Mouse (Mus musculus) E14TG2a.4 (cell line): ENCODE data around the gene Hey2.

ENCODE experiments used
- H3K27me3 ChIP-seq: 2 replicates; pipeline ENCODE4 v1.6.1; 2014; ENCODE audit warnings: low read length, control low read depth; ENCODE audit not compliant: insufficient read depth
- H3K36me3 ChIP-seq: 2 replicates; pipeline ENCODE4 v1.6.1; 2014; ENCODE audit warnings: low read length, control low read depth; ENCODE audit not compliant: insufficient read depth
- H3K4me1 ChIP-seq: replicated peaks from 2 replicates; pipeline ENCODE4 v1.6.1; 2014; ENCODE audit warnings: low read depth, low read length, control low read depth
- H3K4me3 ChIP-seq: replicated peaks from 2 replicates; pipeline ENCODE4 v1.5.1; 2014; ENCODE audit warnings: mild to moderate bottlenecking, low read length
- H3K9me3 ChIP-seq: 2 replicates; pipeline ENCODE4 v1.6.1; 2014; ENCODE audit warnings: low read length, control low read depth
- CTCF ChIP-seq: conservative IDR thresholded peaks from 2 replicates; pipeline ENCODE4 v1.5.1; 2014; ENCODE audit warnings: low read length
- NANOG ChIP-seq: IDR thresholded peaks from 2 replicates; pipeline ENCODE4 v1.6.1; 2014; ENCODE audit warnings: borderline replicate concordance, low read length, mixed read lengths
- POU5F1 ChIP-seq: IDR thresholded peaks from 2 replicates; pipeline ENCODE4 v1.6.1; 2014; ENCODE audit warnings: low read length, borderline replicate concordance

Hey2 gene

DNA sequence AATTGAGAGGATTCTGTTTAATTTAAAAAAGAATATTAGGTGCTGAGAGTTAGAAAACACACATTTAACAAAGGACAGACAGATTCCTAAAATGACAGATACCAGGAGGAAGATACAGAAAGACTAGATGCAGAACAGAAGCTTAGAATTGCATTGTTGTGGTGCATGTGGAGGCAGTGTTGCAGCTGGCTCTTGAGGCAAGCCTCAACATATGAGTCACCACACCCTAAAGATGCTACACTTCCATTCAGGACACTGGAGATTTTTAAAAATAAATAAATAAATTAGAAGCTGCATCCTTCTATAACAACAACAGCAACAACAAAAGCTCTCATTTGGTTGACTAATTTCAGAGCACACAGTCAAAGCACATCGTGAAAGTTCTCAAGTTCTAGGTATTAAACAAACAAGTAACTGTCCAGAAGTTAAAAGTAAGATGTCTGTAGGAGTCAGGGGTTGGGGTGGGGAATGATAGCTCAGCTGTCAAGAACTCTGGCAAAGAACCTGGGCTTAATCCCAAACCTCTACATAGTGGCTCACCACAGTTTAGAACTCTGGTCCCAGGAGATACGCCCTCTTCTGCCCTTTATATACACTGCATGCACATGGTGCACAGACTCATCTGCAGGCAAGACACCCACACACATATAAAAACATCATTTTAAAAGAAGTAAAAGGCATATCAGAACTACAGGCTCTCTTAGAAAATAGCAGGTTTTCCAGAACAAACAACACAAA lies 42.7 kb downstream of the Hey2 start:
- Histone ChIP-seq H3K27me3 (no peaks in the 10 kb centered on the region), H3K36me3 (0 out of 2 replicates have a peak, but pooled peaks cover 3% of the 10 kb centered on the region), H3K4me1 (peaks cover 22% of the 10 kb centered on the region), H3K4me3 (no peak overlapping the region), H3K9me3 (peaks cover 13% of the 10 kb centered on the region)
- TF ChIP-seq NANOG = no peak
- no peak for TF ChIP-seq POU5F1
- TF ChIP-seq CTCF = no peak

- no peak for TF ChIP-seq POU5F1
- TF ChIP-seq NANOG = no peak
- TF ChIP-seq CTCF = no peak
- peaks cover 5% of the 10 kb centered on the region; the same call in 1 of the 2 replicates for H3K4me1 ChIP-seq
- no peak overlapping the region for H3K4me3 ChIP-seq
- no peaks in the 10 kb centered on the region for H3K27me3 ChIP-seq
- 0 out of 2 replicates have a peak, but pooled peaks cover 3% of the 10 kb centered on the region for H3K36me3 ChIP-seq
- H3K9me3 ChIP-seq = peaks cover 32% of the 10 kb centered on the region
These were observed 45.9 kb downstream of the Hey2 start for GRCm38 (mm10) chr10:30796469-30797261.

DNA sequence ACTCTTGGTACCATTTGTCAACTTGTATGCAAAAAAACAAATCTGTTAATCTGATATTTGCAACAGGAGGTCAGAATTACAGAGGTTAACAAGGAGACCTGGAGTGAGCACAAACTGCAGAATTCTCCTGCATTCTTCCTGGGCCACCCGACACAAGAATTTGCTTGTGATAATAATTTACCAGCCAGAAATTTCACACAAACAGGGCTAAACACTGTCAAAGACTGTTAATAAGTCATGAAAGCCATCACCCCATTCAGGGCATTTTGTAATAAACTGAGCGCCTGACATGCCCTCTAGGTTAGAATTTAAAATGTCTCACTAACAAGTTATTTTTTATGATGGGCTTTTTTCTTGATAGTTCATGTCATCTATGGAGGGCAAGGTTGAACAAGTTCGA lies 51.6 kb downstream of the Hey2 start:
- TF ChIP-seq NANOG (no peak), POU5F1 (no peak), CTCF (no peak)
- Histone ChIP-seq H3K9me3 (peaks cover 29% of the 10 kb centered on the region), H3K36me3 (0 out of 2 replicates have a peak, but pooled peaks cover 3% of the 10 kb centered on the region), H3K4me3 (no peak overlapping the region), H3K4me1 (peaks cover 9% of the 10 kb centered on the region), H3K27me3 (no peaks in the 10 kb centered on the region)

- Histone ChIP-seq H3K27me3 (no peaks in the 10 kb centered on the region), H3K4me3 (no peak overlapping the region), H3K4me1 (peaks cover 20% of the 10 kb centered on the region), H3K9me3 (peaks cover 16% of the 10 kb centered on the region), H3K36me3 (no peaks in the 10 kb centered on the region)
- TF ChIP-seq POU5F1 (no peak), NANOG (no peak), CTCF (no peak)
These were observed 53.1 kb downstream of the Hey2 start for GRCm38 (mm10) chr10:30789521-30789920.

GRCm38 (mm10) chr10:30788340-30788721 lies 54.3 kb downstream of the Hey2 start:
- Histone ChIP-seq H3K27me3 (no peaks in the 10 kb centered on the region), H3K9me3 (peaks cover 6% of the 10 kb centered on the region; the same call in 1 of the 2 replicates), H3K36me3 (no peaks in the 10 kb centered on the region), H3K4me3 (no peak overlapping the region), H3K4me1 (peaks cover 24% of the 10 kb centered on the region)
- TF ChIP-seq CTCF (no peak), POU5F1 (no peak), NANOG (no peak)

DNA sequence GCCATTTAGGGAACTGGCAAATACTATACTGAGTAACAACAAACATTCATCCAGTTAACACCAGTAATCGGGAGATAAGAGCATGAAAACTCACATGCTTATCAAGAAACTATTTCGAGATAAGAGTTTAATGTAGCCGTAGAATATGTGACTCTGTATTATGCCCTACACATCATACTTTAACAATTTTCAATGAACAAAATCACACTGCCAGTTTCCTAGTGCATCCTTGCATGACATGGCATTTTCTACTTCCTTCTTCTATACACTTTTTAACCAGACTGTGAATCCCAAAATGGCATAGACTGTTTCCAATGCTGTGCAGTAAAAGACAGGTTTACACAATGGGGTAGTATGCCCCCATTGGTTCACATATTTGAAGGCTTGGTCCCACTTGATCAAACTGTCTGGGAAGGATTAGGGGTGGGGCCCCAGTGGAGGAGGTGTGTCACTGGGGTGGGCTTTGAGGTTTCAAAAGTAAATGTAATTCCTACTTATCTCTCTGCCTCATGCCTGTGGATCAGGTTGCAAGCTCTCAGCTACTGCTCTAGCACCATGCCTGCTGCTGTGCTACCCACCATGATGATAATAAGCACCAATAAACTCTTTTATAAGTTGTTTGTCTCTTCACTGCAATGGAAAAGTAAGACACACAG lies 54.8 kb downstream of the Hey2 start:
- Histone ChIP-seq H3K36me3 (no peaks in the 10 kb centered on the region), H3K4me1 (peaks cover 24% of the 10 kb centered on the region), H3K27me3 (no peaks in the 10 kb centered on the region), H3K4me3 (no peak overlapping the region), H3K9me3 (peaks cover 3% of the 10 kb centered on the region; the same call in 1 of the 2 replicates)
- TF ChIP-seq CTCF (no peak), NANOG (no peak), POU5F1 (no peak)

DNA sequence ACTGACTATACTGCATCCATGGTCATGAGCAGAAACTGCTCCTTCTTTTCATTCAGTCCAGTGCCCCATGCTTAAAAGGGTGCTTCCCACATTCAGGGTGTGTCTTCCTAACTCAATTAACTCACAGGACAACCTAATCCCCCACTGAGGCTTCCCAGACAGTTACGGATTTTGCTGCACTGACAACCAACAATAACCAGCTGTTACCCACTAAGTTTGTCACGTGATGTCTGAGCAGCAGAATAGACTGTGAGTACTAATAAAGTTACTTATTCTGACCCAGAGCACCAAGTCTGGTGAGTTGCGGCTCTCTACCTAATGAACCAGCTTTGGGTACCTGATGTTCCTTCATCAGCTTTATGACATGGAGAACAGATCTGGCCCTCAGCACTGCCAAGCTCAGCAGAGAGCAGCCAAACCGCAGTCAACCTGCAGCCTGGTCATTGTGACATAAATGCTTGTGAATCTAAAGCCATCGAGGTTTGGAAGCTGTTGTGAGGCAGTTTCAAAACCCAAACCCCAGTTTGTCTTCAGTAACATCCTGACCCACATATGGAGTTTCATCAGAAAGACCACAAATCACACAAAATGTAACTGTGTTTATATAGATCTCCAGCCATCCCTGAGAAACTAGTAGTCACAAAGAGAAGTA lies 56.4 kb downstream of the Hey2 start:
- Histone ChIP-seq H3K4me3 (no peak overlapping the region), H3K4me1 (peaks cover 29% of the 10 kb centered on the region), H3K27me3 (no peaks in the 10 kb centered on the region), H3K9me3 (no peaks in the 10 kb centered on the region), H3K36me3 (no peaks in the 10 kb centered on the region)
- TF ChIP-seq CTCF (no peak), POU5F1 (no peak), NANOG (no peak)
